Mouse (Mus musculus): Measurements from ENCODE around the gene Tada2a. TPM values are rescaled to one million over a fixed set of nuclear protein-coding genes. Genes with fewer than 3 reads are reported as not detected.

The Tada2a gene
- polyA plus RNA-seq, 1 experiment, result 0.15 TPM

- Histone ChIP-seq H3K36me3 (ENCODE audit: control insufficient read depth) (peaks cover 56% of the 10 kb centered on the region), H3K4me1 (ENCODE audit: control insufficient read depth) (peaks cover 10% of the 10 kb centered on the region), H3K4me3 (replicated peaks) (no peak overlapping the region), H3K9me3 (ENCODE audit: control insufficient read depth, low read length) (no peaks in the 10 kb centered on the region), H3K27me3 (ENCODE audit: control insufficient read depth) (no peaks in the 10 kb centered on the region)
- TF ChIP-seq GATA1 (IDR thresholded peaks at IDR 0.05; ENCODE audit: low read length), result no peak
- TF ChIP-seq TAL1 (IDR thresholded peaks at IDR 0.05; ENCODE audit: low read length), result no peak
These were observed 12.0 kb downstream of the Tada2a start for GRCm38 (mm10) chr11:84117431-84117830.

DNA sequence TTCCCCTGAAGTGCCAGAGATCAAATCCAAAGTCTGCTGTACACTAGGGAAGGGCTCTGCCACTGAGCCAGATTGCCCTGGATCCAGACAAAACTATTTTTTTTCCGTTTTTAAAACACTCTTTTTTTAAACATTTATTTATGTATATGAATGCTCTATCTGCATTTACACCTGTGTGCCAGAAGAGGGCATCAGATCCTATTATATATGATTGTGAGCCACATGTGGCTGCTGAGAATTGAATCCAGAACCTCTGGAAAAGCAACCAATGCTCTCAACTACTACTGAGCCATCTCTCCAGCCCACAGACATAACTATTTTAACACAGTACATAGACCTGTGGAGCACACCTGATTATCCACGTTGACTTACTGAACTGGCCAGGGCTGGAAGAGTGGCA is 13.2 kb downstream of the Tada2a start:
- Histone ChIP-seq H3K36me3 (ENCODE audit: control insufficient read depth) (peaks cover 49% of the 10 kb centered on the region), H3K9me3 (ENCODE audit: control insufficient read depth, low read length) (no peaks in the 10 kb centered on the region), H3K4me3 (replicated peaks) (no peak overlapping the region), H3K27me3 (ENCODE audit: control insufficient read depth) (no peaks in the 10 kb centered on the region), H3K4me1 (ENCODE audit: control insufficient read depth) (peaks cover 5% of the 10 kb centered on the region)
- no peak for TF ChIP-seq GATA1 (IDR thresholded peaks at IDR 0.05; ENCODE audit: low read length)
- no peak for TF ChIP-seq TAL1 (IDR thresholded peaks at IDR 0.05; ENCODE audit: low read length)

DNA sequence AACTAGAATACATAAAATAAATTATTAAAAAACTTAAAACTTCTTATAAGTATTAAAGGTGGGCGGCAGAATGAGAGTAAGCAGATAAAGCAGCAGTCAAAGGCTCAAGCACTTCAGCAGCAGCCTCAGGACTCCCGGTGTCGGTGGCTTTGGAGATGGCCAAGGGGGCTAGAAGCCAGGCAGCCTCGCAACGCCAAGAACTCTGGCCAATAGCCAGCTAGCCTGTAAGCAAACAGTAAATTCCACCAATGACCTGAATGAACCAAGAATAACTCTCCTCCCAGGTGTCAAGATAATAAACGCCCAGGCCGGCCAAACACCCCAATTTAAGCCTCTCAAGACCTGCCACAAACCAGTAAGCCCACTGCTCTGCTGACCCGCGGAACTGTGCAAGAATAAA is 13.8 kb downstream of the Tada2a start:
- H3K9me3 ChIP-seq (ENCODE audit: control insufficient read depth, low read length), result no peaks in the 10 kb centered on the region
- H3K4me3 ChIP-seq (replicated peaks), result no peak overlapping the region
- H3K36me3 ChIP-seq (ENCODE audit: control insufficient read depth), result peaks cover 46% of the 10 kb centered on the region
- peaks cover 3% of the 10 kb centered on the region for H3K4me1 ChIP-seq (ENCODE audit: control insufficient read depth)
- no peak for TF ChIP-seq GATA1 (IDR thresholded peaks at IDR 0.05; ENCODE audit: low read length)
- TF ChIP-seq TAL1 (IDR thresholded peaks at IDR 0.05; ENCODE audit: low read length), result no peak
- no peaks in the 10 kb centered on the region for H3K27me3 ChIP-seq (ENCODE audit: control insufficient read depth)

- H3K4me1 ChIP-seq (ENCODE audit: control insufficient read depth), result peaks cover 3% of the 10 kb centered on the region
- no peak overlapping the region for H3K4me3 ChIP-seq (replicated peaks)
- TF ChIP-seq GATA1 (IDR thresholded peaks at IDR 0.05; ENCODE audit: low read length) (no peak), TAL1 (IDR thresholded peaks at IDR 0.05; ENCODE audit: low read length) (no peak)
- peaks cover 46% of the 10 kb centered on the region for H3K36me3 ChIP-seq (ENCODE audit: control insufficient read depth)
- H3K9me3 ChIP-seq (ENCODE audit: control insufficient read depth, low read length), result no peaks in the 10 kb centered on the region
- H3K27me3 ChIP-seq (ENCODE audit: control insufficient read depth), result no peaks in the 10 kb centered on the region
These were observed 15.8 kb downstream of the Tada2a start for GRCm38 (mm10) chr11:84113623-84114022.

DNA sequence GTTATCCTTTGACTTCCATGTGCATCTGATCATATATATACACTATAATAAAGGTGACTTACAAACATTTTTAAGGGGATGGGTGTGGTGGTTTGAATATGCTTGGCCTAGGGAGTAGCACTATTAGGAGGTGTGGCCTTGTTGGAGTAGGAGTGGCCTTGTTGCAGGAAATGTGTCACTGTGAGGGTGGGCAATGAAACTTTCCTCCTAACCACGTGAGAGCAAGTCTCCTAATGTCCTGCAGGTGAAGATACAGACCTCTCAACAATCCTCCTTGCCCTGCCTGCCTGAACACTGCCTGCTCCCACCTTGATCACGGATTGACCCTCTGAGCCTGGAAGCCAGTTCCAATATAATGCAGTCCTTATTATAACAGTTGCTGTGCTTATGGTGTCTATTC is 22.3 kb downstream of the Tada2a start:
- no peaks in the 10 kb centered on the region for H3K27me3 ChIP-seq (ENCODE audit: control insufficient read depth)
- H3K4me3 ChIP-seq (replicated peaks), result no peak overlapping the region
- H3K9me3 ChIP-seq (ENCODE audit: control insufficient read depth, low read length), result no peaks in the 10 kb centered on the region
- TF ChIP-seq TAL1 (IDR thresholded peaks at IDR 0.05; ENCODE audit: low read length), result no peak
- peaks cover 79% of the 10 kb centered on the region for H3K36me3 ChIP-seq (ENCODE audit: control insufficient read depth)
- H3K4me1 ChIP-seq (ENCODE audit: control insufficient read depth), result peaks cover 2% of the 10 kb centered on the region; the same call in 1 of the 2 replicates

- TF ChIP-seq TAL1 (IDR thresholded peaks at IDR 0.05; ENCODE audit: low read length) (no peak), GATA1 (IDR thresholded peaks at IDR 0.05; ENCODE audit: low read length) (no peak)
- Histone ChIP-seq H3K9me3 (ENCODE audit: control insufficient read depth, low read length) (no peaks in the 10 kb centered on the region), H3K4me3 (replicated peaks) (no peak overlapping the region), H3K27me3 (ENCODE audit: control insufficient read depth) (no peaks in the 10 kb centered on the region), H3K4me1 (ENCODE audit: control insufficient read depth) (peaks cover 2% of the 10 kb centered on the region; the same call in 1 of the 2 replicates), H3K36me3 (ENCODE audit: control insufficient read depth) (peaks cover 79% of the 10 kb centered on the region)
These were observed 25.4 kb downstream of the Tada2a start for GRCm38 (mm10) chr11:84104036-84104435.

DNA sequence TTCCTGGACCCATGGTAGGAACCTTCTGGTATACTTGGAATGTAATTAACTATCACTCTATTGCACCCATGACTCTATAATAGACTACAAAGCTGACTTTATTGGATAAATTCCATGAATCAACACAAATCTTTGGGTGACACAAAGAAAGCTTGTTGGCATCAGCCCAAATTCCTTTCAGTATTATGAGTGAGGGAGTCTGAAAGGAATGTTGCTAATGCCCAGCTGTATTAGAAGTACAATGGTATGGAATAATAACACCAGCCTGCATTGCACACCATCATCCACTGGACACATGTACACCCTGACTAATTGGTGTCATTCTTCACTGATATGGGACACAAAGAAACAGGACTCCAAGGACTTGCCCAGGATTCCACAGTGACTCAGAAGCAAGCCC is 28.2 kb downstream of the Tada2a start:
- H3K4me1 ChIP-seq (ENCODE audit: control insufficient read depth), result no peaks in the 10 kb centered on the region
- no peak for TF ChIP-seq GATA1 (IDR thresholded peaks at IDR 0.05; ENCODE audit: low read length)
- TF ChIP-seq TAL1 (IDR thresholded peaks at IDR 0.05; ENCODE audit: low read length), result no peak
- no peaks in the 10 kb centered on the region for H3K9me3 ChIP-seq (ENCODE audit: control insufficient read depth, low read length)
- no peak overlapping the region for H3K4me3 ChIP-seq (replicated peaks)
- H3K27me3 ChIP-seq (ENCODE audit: control insufficient read depth), result no peaks in the 10 kb centered on the region
- H3K36me3 ChIP-seq (ENCODE audit: control insufficient read depth), result peaks cover 66% of the 10 kb centered on the region

DNA sequence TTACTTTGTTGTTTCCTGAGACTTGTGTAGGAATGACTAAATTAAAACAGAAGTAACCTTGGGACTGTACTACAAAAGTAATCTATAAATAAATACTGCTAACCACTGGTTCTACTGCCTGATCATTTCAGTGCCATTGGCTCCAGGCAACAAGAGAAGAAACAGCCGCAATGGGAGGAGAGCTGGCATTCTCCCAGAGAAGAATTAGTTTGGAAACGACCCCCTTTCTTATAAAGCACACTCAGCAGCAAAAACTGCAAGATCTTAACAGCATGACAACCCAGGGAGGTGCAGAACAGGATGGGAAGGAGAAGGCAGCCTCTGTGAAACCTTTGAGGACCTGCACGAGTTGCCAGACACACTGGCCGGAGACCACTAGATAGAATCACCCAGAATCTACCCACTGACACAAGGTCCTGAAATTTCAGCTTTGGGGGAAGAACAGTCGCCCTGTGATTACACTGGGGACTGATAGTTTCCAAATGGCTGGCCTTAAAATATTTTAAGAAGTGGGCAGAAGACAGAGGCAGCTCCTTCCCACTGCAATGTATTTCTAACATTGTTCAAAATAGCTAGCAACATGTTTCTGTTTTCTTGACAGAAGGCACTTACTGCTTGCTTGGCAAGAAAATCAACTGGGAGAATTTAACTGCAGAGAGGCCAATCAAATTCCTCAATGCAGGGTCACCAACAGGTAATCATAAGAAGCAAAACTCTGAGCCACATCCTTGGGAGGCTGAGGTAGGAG is 32.0 kb downstream of the Tada2a start:
- Histone ChIP-seq H3K27me3 (ENCODE audit: control insufficient read depth) (no peaks in the 10 kb centered on the region), H3K4me3 (replicated peaks) (no peak overlapping the region), H3K9me3 (ENCODE audit: control insufficient read depth, low read length) (no peaks in the 10 kb centered on the region), H3K36me3 (ENCODE audit: control insufficient read depth) (peaks cover 45% of the 10 kb centered on the region), H3K4me1 (ENCODE audit: control insufficient read depth) (no peaks in the 10 kb centered on the region)
- TF ChIP-seq GATA1 (IDR thresholded peaks at IDR 0.05; ENCODE audit: low read length) (no peak), TAL1 (IDR thresholded peaks at IDR 0.05; ENCODE audit: low read length) (no peak)

GRCm38 (mm10) chr11:84095084-84095483 is 34.3 kb downstream of the Tada2a start:
- Histone ChIP-seq H3K9me3 (ENCODE audit: control insufficient read depth, low read length) (no peaks in the 10 kb centered on the region), H3K36me3 (ENCODE audit: control insufficient read depth) (peaks cover 38% of the 10 kb centered on the region), H3K4me1 (ENCODE audit: control insufficient read depth) (no peaks in the 10 kb centered on the region), H3K4me3 (replicated peaks) (no peak overlapping the region), H3K27me3 (ENCODE audit: control insufficient read depth) (no peaks in the 10 kb centered on the region)
- no peak for TF ChIP-seq TAL1 (IDR thresholded peaks at IDR 0.05; ENCODE audit: low read length)

GRCm38 (mm10) chr11:84090572-84090971 is 38.8 kb downstream of the Tada2a start:
- Histone ChIP-seq H3K36me3 (ENCODE audit: control insufficient read depth) (peaks cover 46% of the 10 kb centered on the region), H3K4me1 (ENCODE audit: control insufficient read depth) (no peaks in the 10 kb centered on the region), H3K9me3 (ENCODE audit: control insufficient read depth, low read length) (no peaks in the 10 kb centered on the region), H3K27me3 (ENCODE audit: control insufficient read depth) (no peaks in the 10 kb centered on the region), H3K4me3 (replicated peaks) (no peak overlapping the region)
- no peak for TF ChIP-seq GATA1 (IDR thresholded peaks at IDR 0.05; ENCODE audit: low read length)
- no peak for TF ChIP-seq TAL1 (IDR thresholded peaks at IDR 0.05; ENCODE audit: low read length)
